Mouse (Mus musculus) forebrain, embryonic 13.5 days (tissue): ENCODE results near the gene Fhit. TPM values are rescaled to one million over a fixed set of nuclear protein-coding genes. Genes with fewer than 3 reads are reported as not detected.

ENCODE experiments used
- ATAC-seq: fragments of 200-750 bp; cut with Nextera tagmentation; 2 replicates; pipeline ENCODE4 v1.8.0; 2017
- H3K27ac ChIP-seq: fragments of 300-500 bp; sonication (generic); 2 replicates; pipeline ENCODE4 v1.5.1; 2015; ENCODE audit warnings: inconsistent platforms, mild to moderate bottlenecking, moderate library complexity
- H3K27me3 ChIP-seq: fragments of 300-500 bp; sonication (generic); 2 replicates; pipeline ENCODE4 v1.6.1; 2015; ENCODE audit warnings: mild to moderate bottlenecking, inconsistent platforms
- H3K36me3 ChIP-seq: fragments of 300-500 bp; sonication (generic); 2 replicates; pipeline ENCODE4 v1.6.1; 2015; ENCODE audit warnings: mild to moderate bottlenecking, inconsistent platforms; ENCODE audit not compliant: poor library complexity, severe bottlenecking
- H3K4me1 ChIP-seq: fragments of 300-500 bp; sonication (generic); 2 replicates; pipeline ENCODE4 v1.6.1; 2015; ENCODE audit warnings: inconsistent platforms
- H3K4me2 ChIP-seq: fragments of 300-500 bp; sonication (generic); 2 replicates; pipeline ENCODE4 v1.6.1; 2015; ENCODE audit warnings: inconsistent platforms, mild to moderate bottlenecking, moderate library complexity
- H3K4me3 ChIP-seq: fragments of 300-500 bp; sonication (generic); 2 replicates; pipeline ENCODE4 v1.5.1; 2015; ENCODE audit warnings: mild to moderate bottlenecking, inconsistent platforms
- H3K9ac ChIP-seq: fragments of 300-500 bp; sonication (generic); 2 replicates; pipeline ENCODE4 v1.6.1; 2015; ENCODE audit warnings: mild to moderate bottlenecking, inconsistent platforms
- H3K9me3 ChIP-seq: fragments of 300-500 bp; sonication (generic); replicated peaks from 2 replicates; pipeline ENCODE4 v1.6.1; 2016; ENCODE audit warnings: inconsistent platforms
- WGBS: fragments of 180-500 bp; shearing (Covaris S2); methylation state at CpG from one replicate; pipeline ENCODE4 v1.1.7; 2015; 5-methylcytosine and 5-hydroxymethylcytosine counted together
- polyA plus RNA-seq: library from polyadenylated mRNA; unstranded; fragments of >200 nt; fragmentation: Nextera tagmentation; extraction: Ambion mirVana; gene quantifications from 2 replicates; pipeline ENCODE4 v1.2.1, GENCODE M21; 2015

The Fhit gene
- polyA plus RNA-seq, 1 experiment from 2014 or later: 6.2 TPM

- 0 out of 2 replicates have a peak, but pooled peaks have one; percentile 33 for ATAC-seq
- H3K9me3 ChIP-seq: no peaks in the 10 kb centered on the region
- H3K36me3 ChIP-seq: no peaks in the 10 kb centered on the region
- H3K27me3 ChIP-seq: no peaks in the 10 kb centered on the region
- WGBS: 25% methylated on average over 5 of the region's 5 CpGs
- H3K4me1 ChIP-seq: peaks cover 15% of the 10 kb centered on the region
- no peak overlapping the region for H3K9ac ChIP-seq
- H3K4me3 ChIP-seq: no peak overlapping the region
- H3K4me2 ChIP-seq: 0 out of 2 replicates have a peak overlapping the region, but pooled peaks have one; percentile 10
- no peak overlapping the region for H3K27ac ChIP-seq
These were observed 1605.5 kb downstream of the Fhit start for GRCm38 (mm10) chr14:9556333-9556732.

GRCm38 (mm10) chr14:9555807-9556206 is 1606.0 kb downstream of the Fhit start:
- Histone ChIP-seq H3K9ac (no peak overlapping the region), H3K36me3 (no peaks in the 10 kb centered on the region), H3K4me3 (no peak overlapping the region), H3K4me2 (no peak overlapping the region), H3K4me1 (peaks cover 15% of the 10 kb centered on the region), H3K27me3 (no peaks in the 10 kb centered on the region), H3K9me3 (no peaks in the 10 kb centered on the region), H3K27ac (no peak overlapping the region)
- ATAC-seq: peak; percentile 68; the same call in 1 of the 2 replicates
- 29% methylated on average over 6 of the region's 6 CpGs for WGBS

GRCm38 (mm10) chr14:9552149-9552548 is 1609.7 kb downstream of the Fhit start:
- H3K9ac ChIP-seq: no peak overlapping the region
- H3K27me3 ChIP-seq: no peaks in the 10 kb centered on the region
- H3K4me2 ChIP-seq: no peak overlapping the region
- no peak overlapping the region for H3K27ac ChIP-seq
- ATAC-seq: no peak
- H3K4me1 ChIP-seq: peaks cover 15% of the 10 kb centered on the region
- H3K4me3 ChIP-seq: no peak overlapping the region
- H3K9me3 ChIP-seq: no peaks in the 10 kb centered on the region
- H3K36me3 ChIP-seq: no peaks in the 10 kb centered on the region

GRCm38 (mm10) chr14:9547952-9548351 is 1613.9 kb downstream of the Fhit start:
- Histone ChIP-seq H3K4me1 (no peaks in the 10 kb centered on the region), H3K9me3 (no peaks in the 10 kb centered on the region), H3K4me2 (no peak overlapping the region), H3K4me3 (no peak overlapping the region), H3K9ac (no peak overlapping the region), H3K27ac (no peak overlapping the region), H3K27me3 (no peaks in the 10 kb centered on the region), H3K36me3 (no peaks in the 10 kb centered on the region)
- no peak for ATAC-seq
- 7% methylated on average over 1 of the region's 1 CpGs for WGBS

- no peak overlapping the region for H3K27ac ChIP-seq
- H3K4me2 ChIP-seq: no peak overlapping the region
- H3K4me1 ChIP-seq: no peaks in the 10 kb centered on the region
- H3K27me3 ChIP-seq: no peaks in the 10 kb centered on the region
- no peak overlapping the region for H3K9ac ChIP-seq
- H3K9me3 ChIP-seq: no peaks in the 10 kb centered on the region
- WGBS: 81% methylated on average over 3 of the region's 3 CpGs
- no peaks in the 10 kb centered on the region for H3K36me3 ChIP-seq
- no peak overlapping the region for H3K4me3 ChIP-seq
- ATAC-seq: no peak
These were observed 1617.5 kb downstream of the Fhit start for GRCm38 (mm10) chr14:9544364-9544763.

GRCm38 (mm10) chr14:9535491-9535890 is 1626.3 kb downstream of the Fhit start:
- Histone ChIP-seq H3K4me2 (no peak overlapping the region), H3K9me3 (no peaks in the 10 kb centered on the region), H3K27ac (no peak overlapping the region), H3K27me3 (no peaks in the 10 kb centered on the region), H3K36me3 (no peaks in the 10 kb centered on the region), H3K9ac (no peak overlapping the region), H3K4me3 (no peak overlapping the region), H3K4me1 (no peaks in the 10 kb centered on the region)
- peak; percentile 58; the same call in 1 of the 2 replicates for ATAC-seq
- WGBS: 59% methylated on average over 6 of the region's 6 CpGs

GRCm38 (mm10) chr14:9529247-9529646 is 1632.6 kb downstream of the Fhit start:
- no peak overlapping the region for H3K4me2 ChIP-seq
- 92% methylated on average over 4 of the region's 4 CpGs for WGBS
- no peak for ATAC-seq
- no peaks in the 10 kb centered on the region for H3K36me3 ChIP-seq
- no peaks in the 10 kb centered on the region for H3K9me3 ChIP-seq
- H3K4me3 ChIP-seq: no peak overlapping the region
- no peak overlapping the region for H3K9ac ChIP-seq
- no peaks in the 10 kb centered on the region for H3K27me3 ChIP-seq
- H3K4me1 ChIP-seq: no peaks in the 10 kb centered on the region
- H3K27ac ChIP-seq: no peak overlapping the region

GRCm38 (mm10) chr14:9526136-9526535 is 1635.7 kb downstream of the Fhit start:
- no peak overlapping the region for H3K4me3 ChIP-seq
- no peak overlapping the region for H3K4me2 ChIP-seq
- H3K9me3 ChIP-seq: no peaks in the 10 kb centered on the region
- H3K27ac ChIP-seq: no peak overlapping the region
- peak; percentile 65; the same call in 1 of the 2 replicates for ATAC-seq
- no peak overlapping the region for H3K9ac ChIP-seq
- no peaks in the 10 kb centered on the region for H3K4me1 ChIP-seq
- no peaks in the 10 kb centered on the region for H3K27me3 ChIP-seq
- H3K36me3 ChIP-seq: no peaks in the 10 kb centered on the region
- 91% methylated on average over 3 of the region's 3 CpGs for WGBS

GRCm38 (mm10) chr14:9517651-9518050 is 1644.2 kb downstream of the Fhit start:
- H3K27ac ChIP-seq: no peak overlapping the region
- no peak overlapping the region for H3K9ac ChIP-seq
- H3K9me3 ChIP-seq: no peaks in the 10 kb centered on the region
- no peak overlapping the region for H3K4me2 ChIP-seq
- H3K36me3 ChIP-seq: no peaks in the 10 kb centered on the region
- no peak for ATAC-seq
- no peaks in the 10 kb centered on the region for H3K27me3 ChIP-seq
- no peak overlapping the region for H3K4me3 ChIP-seq
- H3K4me1 ChIP-seq: no peaks in the 10 kb centered on the region
- 90% methylated on average over 2 of the region's 2 CpGs for WGBS

- H3K9ac ChIP-seq: no peak overlapping the region
- no peak overlapping the region for H3K4me2 ChIP-seq
- no peak overlapping the region for H3K4me3 ChIP-seq
- no peak for ATAC-seq
- 89% methylated on average over 1 of the region's 1 CpGs for WGBS
- H3K27me3 ChIP-seq: no peaks in the 10 kb centered on the region
- H3K9me3 ChIP-seq: no peaks in the 10 kb centered on the region
- no peaks in the 10 kb centered on the region for H3K36me3 ChIP-seq
- H3K4me1 ChIP-seq: no peaks in the 10 kb centered on the region
- no peak overlapping the region for H3K27ac ChIP-seq
These were observed 1652.2 kb downstream of the Fhit start for GRCm38 (mm10) chr14:9509678-9510077.

Other genes with a start within 250 kb of the Fhit start
- gene Gm3839, start 194.7 kb upstream of the Fhit start, polyA plus RNA-seq: 1.7 and 2.1 TPM in 2 replicates